Mouse (Mus musculus) testis, adult 2 months (tissue): ENCODE data around the gene Tns3. TPM values are rescaled to one million over a fixed set of nuclear protein-coding genes. Genes with fewer than 3 reads are reported as not detected.

Source experiments
- H3K27ac ChIP-seq: fragments of 200-500 bp; 2 replicates; pipeline ENCODE4 v1.5.1; 2012; ENCODE audit warnings: low read depth, low read length; ENCODE audit not compliant: control insufficient read depth, insufficient read depth
- H3K27me3 ChIP-seq: fragments of 200-500 bp; 2 replicates; pipeline ENCODE4 v1.6.1; 2012; ENCODE audit warnings: mild to moderate bottlenecking, low read length, moderate library complexity; ENCODE audit not compliant: control insufficient read depth, insufficient read depth
- H3K36me3 ChIP-seq: fragments of 200-500 bp; 2 replicates; pipeline ENCODE4 v1.6.1; 2012; ENCODE audit warnings: mild to moderate bottlenecking, low read length; ENCODE audit not compliant: control insufficient read depth, insufficient read depth
- H3K4me1 ChIP-seq: fragments of 200-500 bp; 2 replicates; pipeline ENCODE4 v1.6.1; 2012; ENCODE audit warnings: low read length; ENCODE audit not compliant: control insufficient read depth, insufficient read depth
- H3K4me3 ChIP-seq: fragments of 200-500 bp; 2 replicates; pipeline ENCODE4 v1.5.1; 2012; ENCODE audit warnings: low read depth, mild to moderate bottlenecking, low read length, moderate library complexity, mixed read lengths; ENCODE audit not compliant: control insufficient read depth
- CTCF ChIP-seq: fragments of 200-500 bp; IDR thresholded peaks from 2 replicates; pipeline ENCODE4 v1.5.1; 2012; ENCODE audit warnings: low read depth, mild to moderate bottlenecking, inconsistent platforms, low read length, moderate library complexity; ENCODE audit not compliant: control insufficient read depth, insufficient read depth, insufficient replicate concordance
- POLR2A ChIP-seq: fragments of 200-500 bp; IDR thresholded peaks from 2 replicates; pipeline ENCODE4 v1.6.1; 2012; ENCODE audit warnings: low read depth, mild to moderate bottlenecking, inconsistent platforms, low read length, moderate library complexity; ENCODE audit not compliant: control insufficient read depth
- polyA plus RNA-seq: library from polyadenylated mRNA; depleted of rRNA; stranded (reverse); fragments of >200 nt; gene quantifications from 2 replicates; pipeline ENCODE4 v1.2.3, GENCODE M21; 2012

The Tns3 gene
- polyA plus RNA-seq, 1 experiment = 6.6 TPM

DNA sequence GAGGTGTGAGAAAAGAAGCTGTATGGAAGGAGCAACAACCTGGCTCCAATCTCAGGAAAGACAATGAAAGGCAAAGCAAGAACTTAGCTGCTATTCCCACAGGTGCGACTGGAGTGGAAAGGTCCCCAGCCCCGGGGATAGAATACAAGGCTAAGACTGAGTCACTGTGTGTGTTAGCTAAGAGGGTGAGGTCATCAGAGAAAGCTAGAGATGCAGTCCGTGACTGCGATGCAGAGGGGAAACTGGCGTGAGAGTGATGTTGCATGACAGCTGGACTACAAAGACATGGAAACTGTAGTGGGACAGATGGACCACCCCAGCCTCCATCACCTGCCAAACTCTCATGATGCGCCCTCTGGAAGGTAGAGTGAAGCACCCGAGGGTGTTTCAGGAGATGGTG, 154.7 kb downstream of the Tns3 start:
- Histone ChIP-seq H3K27ac (no peak overlapping the region), H3K4me3 (no peak overlapping the region), H3K4me1 (no peaks in the 10 kb centered on the region), H3K36me3 (no peaks in the 10 kb centered on the region), H3K27me3 (no peaks in the 10 kb centered on the region)
- TF ChIP-seq CTCF (no peak), POLR2A (no peak)

DNA sequence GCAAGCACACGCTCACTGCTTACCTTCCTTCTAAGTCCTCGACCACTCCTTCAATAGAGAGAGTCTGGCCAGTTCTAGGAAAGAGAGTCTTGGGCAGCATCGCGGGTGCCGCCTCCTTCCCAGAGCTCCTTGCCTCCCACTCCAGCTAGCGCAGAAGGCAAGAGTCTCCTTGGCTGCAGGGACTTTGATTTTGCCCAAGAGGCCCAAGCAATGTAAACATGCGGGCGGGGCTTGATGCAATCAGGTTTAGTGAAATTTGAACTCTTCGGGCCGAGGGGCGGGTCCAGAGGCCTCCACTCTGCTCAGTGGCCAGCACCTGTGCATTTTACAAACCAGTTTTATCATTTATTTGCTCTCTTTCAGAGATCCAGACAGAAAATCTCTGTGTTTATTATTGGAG, 160.6 kb downstream of the Tns3 start:
- H3K4me3 ChIP-seq = no peak overlapping the region
- no peaks in the 10 kb centered on the region for H3K4me1 ChIP-seq
- no peaks in the 10 kb centered on the region for H3K36me3 ChIP-seq
- TF ChIP-seq CTCF (no peak), POLR2A (no peak)
- no peak overlapping the region for H3K27ac ChIP-seq
- H3K27me3 ChIP-seq = no peaks in the 10 kb centered on the region

GRCm38 (mm10) chr11:8500855-8501254, 163.5 kb downstream of the Tns3 start:
- Histone ChIP-seq H3K4me3 (no peak overlapping the region), H3K27ac (no peak overlapping the region), H3K4me1 (peaks cover 2% of the 10 kb centered on the region; the same call in 1 of the 2 replicates), H3K27me3 (no peaks in the 10 kb centered on the region), H3K36me3 (no peaks in the 10 kb centered on the region)
- TF ChIP-seq POLR2A (no peak), CTCF (no peak)

GRCm38 (mm10) chr11:8497136-8497535, 167.2 kb downstream of the Tns3 start:
- no peak for TF ChIP-seq POLR2A
- no peak for TF ChIP-seq CTCF
- Histone ChIP-seq H3K4me3 (no peak overlapping the region), H3K4me1 (peaks cover 2% of the 10 kb centered on the region; the same call in 1 of the 2 replicates), H3K27ac (no peak overlapping the region), H3K36me3 (no peaks in the 10 kb centered on the region), H3K27me3 (no peaks in the 10 kb centered on the region)

GRCm38 (mm10) chr11:8496686-8497085, 167.6 kb downstream of the Tns3 start:
- H3K36me3 ChIP-seq = no peaks in the 10 kb centered on the region
- TF ChIP-seq CTCF (no peak), POLR2A (no peak)
- no peak overlapping the region for H3K4me3 ChIP-seq
- H3K27me3 ChIP-seq = no peaks in the 10 kb centered on the region
- peaks cover 2% of the 10 kb centered on the region; the same call in 1 of the 2 replicates for H3K4me1 ChIP-seq
- H3K27ac ChIP-seq = no peak overlapping the region

GRCm38 (mm10) chr11:8495801-8496200, 168.5 kb downstream of the Tns3 start:
- Histone ChIP-seq H3K4me3 (no peak overlapping the region), H3K4me1 (peaks cover 2% of the 10 kb centered on the region; the same call in 1 of the 2 replicates), H3K27ac (no peak overlapping the region), H3K36me3 (no peaks in the 10 kb centered on the region), H3K27me3 (no peaks in the 10 kb centered on the region)
- TF ChIP-seq POLR2A = no peak
- no peak for TF ChIP-seq CTCF

DNA sequence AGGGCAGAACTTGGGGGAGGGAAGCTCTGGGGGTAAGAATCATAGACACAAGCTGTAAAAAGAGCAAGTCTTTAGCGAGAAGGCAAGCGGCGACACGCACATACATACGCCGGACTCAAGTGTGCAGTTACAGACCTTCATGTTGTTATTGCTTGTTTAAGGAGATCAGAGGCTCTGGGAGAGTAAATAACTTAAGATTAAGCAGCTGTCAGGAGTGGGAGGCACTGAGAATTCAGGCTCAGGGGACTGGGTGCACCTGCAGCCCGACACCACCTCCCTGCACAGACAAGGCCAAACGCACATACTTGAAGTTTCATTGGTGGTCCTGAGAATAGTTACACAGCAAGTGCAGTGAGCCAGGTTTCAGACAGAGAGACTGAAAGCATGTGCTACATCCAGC, 169.3 kb downstream of the Tns3 start:
- Histone ChIP-seq H3K4me1 (peaks cover 2% of the 10 kb centered on the region; the same call in 1 of the 2 replicates), H3K27me3 (no peaks in the 10 kb centered on the region), H3K27ac (no peak overlapping the region), H3K4me3 (no peak overlapping the region), H3K36me3 (no peaks in the 10 kb centered on the region)
- TF ChIP-seq CTCF (no peak), POLR2A (no peak)
